Mouse (Mus musculus): ENCODE data around the gene Myo1h.
A peak's percentile ranks its signal among the peaks of the same experiment; 100 is the strongest.

The Myo1h gene

DNA sequence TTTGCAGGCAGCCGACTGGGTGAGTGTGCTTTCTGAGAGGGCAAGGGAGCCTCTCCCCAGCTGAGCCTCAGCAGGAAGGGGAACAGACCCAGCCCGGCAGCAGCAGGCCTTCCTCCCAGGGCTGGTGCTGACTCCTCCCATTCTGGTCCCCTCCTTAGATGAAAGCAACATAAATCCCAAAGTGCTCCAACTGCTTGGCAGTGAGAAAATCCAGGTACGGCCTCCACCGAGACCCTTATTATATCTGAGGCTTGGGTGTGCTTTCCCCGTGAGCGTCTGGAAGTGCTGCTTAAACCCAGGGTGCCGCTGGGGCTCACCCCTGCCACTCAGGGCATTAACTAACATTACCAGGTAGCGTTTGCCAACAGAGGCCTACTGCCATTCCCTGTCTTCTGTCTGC, 70.6 kb downstream of the Myo1h start:
- DNase-seq (ENCODE audit: low spot score) = no peak

DNA sequence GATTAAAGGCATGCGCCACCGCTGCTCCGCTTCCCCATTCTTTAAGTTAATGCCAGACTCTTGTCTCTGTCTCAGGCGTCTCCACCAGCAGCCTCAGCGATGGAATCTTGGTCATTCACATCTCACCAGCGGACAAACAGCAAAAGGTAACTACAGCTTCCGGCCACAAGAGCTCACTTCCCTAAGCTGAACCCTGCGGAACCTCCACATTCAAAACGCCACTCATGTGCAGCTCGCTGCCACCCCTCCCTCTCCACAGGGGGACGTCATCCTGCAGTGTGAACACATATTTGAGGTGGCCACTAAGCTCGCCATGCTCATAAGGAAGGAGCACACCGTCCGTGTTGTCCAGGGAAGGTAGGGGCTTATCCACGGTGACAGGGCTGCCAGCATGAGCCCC, 72.0 kb downstream of the Myo1h start:
- no peak for DNase-seq (ENCODE audit: low spot score)

DNA sequence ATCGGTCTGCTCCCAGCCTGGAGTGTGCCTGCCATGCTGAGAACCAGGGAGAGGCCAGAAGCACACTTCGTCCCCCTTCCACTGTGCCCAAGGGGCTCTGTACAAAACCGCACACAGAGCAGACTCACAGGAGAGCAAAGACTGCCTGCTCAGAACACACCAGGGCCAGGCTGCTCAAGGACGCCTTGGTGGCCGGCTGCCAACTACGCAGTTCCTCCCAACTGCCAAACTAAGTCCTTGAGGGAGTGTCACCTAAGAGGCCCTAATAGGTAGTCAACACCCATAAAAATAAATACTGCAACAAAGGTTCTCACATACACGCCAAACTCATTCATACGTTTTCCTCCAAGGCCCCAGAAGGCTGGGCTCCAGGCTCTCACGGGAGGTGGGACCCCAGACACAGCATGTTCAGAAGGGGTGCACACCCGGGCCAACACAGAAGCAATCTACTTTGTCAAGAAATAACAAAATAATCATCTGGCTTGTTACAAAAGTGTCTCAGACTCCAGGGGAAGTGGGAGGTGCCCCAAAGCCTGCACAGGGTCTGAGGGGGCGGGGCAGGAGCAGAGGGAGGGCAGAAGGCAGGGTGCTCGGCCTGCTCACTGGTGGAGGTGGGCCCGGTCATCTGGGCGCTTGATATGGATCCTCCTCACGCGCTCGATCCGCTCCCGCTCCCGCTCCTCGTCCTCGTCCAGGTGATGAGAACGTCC, 76.2 kb downstream of the Myo1h start:
- DNase-seq (ENCODE audit: low spot score) = no peak

DNA sequence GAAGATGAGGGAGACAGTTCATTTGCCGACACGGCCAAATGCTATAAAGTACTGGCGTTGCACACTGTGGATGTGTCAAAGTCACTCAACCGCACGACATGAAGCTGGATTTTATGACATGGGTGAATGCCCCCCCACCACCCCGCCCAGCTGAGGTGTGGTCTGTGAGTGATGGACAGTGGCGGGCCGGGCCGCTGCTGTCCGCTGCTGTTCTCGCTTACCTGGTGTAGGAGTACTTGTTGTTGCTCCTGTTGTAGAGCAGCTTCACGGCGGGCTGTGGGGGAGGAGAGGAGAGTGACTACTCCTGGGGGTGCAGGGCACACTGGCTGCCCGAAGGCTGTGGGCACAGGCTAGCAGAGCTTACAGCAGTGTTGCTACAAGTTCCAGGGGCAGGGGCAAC, 79.2 kb downstream of the Myo1h start:
- no peak for DNase-seq (ENCODE audit: low spot score)

DNA sequence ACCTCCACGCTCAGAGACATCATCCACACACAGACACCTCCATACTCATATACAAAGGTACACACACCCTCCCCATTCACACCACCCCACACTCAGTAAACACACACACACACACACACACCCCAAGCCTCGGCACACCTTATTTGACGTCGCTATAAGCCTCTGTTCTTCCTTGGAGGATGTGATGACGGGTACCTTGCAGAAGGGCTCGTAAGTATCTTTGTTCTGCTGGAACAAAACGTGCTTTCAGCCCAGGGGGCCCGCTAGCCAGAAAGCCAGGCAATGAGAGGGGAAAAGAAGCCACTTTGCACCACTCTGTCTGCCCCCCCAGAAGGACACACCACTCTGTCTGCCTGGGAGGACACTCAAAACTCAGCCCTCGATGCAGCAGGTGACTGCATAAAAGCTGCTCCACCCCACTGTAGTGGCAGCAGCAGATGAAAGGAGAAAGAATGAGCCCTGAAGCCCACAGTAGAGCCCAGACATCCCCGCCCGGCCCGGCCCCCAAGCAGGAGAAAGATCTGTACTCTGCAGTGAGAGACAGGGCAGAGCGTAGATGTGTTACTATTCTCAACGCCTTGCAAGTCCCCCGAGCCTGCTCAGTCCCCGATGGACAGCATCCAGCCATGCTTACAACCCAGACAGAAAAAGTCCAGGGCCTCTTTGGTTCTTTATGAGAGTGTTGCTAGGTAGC, 80.0 kb downstream of the Myo1h start:
- DNase-seq (ENCODE audit: low spot score) = no peak

DNA sequence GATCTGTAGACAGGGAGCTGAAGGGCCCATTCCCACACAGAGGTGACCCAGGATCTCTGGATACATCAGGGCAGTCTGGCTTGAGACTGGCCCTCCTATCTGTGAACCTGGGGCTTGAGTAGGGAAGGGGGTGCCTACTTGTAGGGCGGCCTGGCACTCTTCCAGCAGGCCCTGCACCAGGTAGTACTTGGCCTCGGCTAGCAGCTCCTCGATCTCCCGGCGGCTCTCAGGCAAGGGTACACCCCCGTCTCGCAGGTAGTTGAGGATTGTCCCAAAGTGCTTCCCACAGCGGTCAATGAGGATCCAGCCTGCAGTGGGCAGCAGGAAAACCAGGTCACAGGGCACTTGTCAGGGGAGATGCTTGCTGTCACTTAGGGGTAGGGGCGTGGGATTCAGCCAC, 81.0 kb downstream of the Myo1h start:
- no peak for DNase-seq (ENCODE audit: low spot score)

DNA sequence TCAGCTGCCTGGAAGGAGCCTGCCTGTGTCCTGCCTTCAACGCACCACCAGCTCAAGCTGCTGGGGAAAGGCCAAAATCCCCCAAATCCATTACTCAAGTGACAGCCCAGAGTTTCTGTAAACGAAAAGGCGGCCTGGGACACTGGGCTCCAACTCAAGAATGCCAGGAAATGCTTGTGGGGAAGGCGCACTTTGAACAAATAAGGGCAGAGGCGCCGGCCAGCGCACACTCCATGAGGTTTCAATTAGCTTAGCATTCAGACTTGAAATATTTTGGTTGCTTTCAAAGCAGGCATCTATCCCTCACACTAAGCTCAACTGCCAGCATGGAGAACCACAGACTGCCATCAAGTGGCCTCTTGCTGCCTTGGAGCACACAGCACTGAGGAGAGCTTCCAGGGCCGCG, 81.4 kb downstream of the Myo1h start:
- DNase-seq (ENCODE audit: low spot score) = no peak

DNA sequence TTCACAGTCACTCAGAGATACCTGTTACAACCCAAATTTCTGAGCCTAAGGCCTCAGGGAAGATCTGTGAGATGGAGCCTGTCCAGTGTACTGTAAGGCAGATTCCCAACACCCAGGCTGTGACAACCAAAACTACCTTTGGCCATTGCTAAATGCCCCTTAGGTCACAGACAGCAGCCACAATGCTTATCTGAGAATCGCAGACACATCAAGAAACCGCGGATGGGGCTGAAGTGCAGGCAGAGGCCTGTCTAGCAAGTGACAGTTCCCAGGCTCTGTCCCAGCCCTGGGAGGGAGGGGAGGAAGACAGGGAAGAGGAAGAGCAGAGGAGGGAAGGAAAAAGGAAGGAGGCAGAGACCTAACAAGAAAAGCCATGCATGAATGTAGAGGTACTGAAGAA, 82.4 kb downstream of the Myo1h start:
- no peak for DNase-seq (ENCODE audit: low spot score)

DNA sequence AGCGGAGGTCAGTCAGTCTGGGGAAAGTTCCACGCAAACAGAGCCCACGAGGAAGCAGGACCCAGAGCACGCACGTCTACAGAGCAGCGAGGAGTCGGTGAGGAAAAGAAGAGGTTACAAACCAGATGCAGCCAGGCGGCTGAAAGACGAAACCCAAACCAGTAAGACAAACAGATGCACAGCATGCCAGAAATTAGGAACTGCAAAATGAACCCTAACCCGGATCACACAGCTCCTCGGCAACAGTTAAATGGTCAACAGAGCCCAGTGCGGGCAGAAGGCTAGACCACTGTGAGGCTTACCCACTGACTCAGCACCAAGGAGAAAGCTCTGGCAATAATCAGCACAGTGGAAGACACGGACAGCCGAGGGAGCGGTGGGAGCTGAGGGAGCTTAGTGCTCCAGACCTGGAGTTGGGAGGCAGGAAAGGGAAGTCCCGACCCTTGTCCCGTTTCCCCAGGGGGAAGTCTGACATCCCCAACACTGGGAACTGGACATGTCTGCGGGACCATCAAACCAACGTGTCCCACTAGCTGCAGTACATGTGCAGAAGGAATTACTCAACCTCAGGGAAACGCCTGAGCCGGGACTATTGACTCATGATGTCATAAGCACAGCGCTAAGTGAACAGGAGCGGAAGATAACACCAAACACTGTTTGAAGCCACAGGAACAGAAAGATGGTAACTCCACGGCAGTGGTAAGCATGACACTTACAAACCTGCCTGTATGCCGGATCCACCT, 82.9 kb downstream of the Myo1h start:
- no peak for DNase-seq (ENCODE audit: low spot score)

DNA sequence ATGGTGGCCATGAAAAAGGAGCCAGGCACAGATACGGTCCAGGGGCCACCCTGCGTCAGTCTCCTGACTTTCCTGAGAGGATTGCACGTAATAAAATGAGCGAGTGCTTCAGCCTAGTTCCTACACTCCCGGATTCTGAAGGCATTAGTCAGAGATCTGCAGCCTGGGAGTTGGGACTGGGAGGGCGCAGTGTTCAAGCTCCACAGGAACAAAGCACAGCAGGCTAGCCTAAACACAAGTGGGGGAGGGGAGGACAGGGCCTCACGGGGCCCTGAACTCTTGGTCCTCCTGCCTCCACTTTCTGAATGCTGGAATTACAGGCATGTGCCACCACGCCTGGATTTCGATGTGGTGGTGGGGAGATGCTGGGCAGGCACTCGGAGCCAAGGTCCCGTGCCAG, 83.6 kb downstream of the Myo1h start:
- no peak for DNase-seq (ENCODE audit: low spot score)

DNA sequence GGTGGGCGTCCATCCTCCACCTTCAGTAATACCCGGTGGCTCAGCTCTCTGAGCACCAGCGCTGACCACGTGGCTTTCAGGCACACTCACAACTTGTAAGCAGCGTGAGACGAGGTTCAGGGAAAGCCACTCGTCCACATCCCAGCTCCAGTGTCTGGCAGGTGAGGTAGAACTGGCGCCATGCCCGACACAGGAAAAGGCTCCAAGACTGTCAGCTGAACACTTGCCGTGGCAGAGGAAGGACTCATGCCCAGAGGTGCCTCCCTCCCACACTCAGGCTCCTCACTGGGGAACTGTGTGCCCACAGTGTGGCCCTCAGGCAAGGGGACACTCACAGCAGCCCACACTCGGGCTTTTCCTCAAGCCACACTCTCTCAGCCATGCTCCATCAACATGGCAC, 84.2 kb downstream of the Myo1h start:
- no peak for DNase-seq (ENCODE audit: low spot score)

DNA sequence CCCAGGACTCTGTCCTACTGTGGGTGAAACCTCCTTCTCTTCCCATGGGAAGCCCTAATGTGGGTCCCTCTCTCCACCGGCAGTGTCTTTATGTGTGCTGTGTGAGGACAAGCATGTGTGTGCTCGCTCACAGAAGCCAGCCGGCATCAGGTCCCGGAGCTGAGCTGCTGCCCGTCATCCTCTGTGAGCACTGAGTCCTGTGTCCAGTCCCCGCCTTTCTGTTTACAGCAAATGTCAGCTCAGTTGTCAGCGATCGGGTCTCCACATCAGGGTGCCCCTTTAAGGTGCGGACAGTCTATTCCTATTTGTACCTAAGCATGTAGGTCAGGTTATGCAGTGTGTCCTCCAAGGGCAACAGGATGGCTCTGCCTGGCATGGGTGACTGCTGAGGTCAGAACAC, 84.6 kb downstream of the Myo1h start:
- DNase-seq (ENCODE audit: low spot score) = no peak

DNA sequence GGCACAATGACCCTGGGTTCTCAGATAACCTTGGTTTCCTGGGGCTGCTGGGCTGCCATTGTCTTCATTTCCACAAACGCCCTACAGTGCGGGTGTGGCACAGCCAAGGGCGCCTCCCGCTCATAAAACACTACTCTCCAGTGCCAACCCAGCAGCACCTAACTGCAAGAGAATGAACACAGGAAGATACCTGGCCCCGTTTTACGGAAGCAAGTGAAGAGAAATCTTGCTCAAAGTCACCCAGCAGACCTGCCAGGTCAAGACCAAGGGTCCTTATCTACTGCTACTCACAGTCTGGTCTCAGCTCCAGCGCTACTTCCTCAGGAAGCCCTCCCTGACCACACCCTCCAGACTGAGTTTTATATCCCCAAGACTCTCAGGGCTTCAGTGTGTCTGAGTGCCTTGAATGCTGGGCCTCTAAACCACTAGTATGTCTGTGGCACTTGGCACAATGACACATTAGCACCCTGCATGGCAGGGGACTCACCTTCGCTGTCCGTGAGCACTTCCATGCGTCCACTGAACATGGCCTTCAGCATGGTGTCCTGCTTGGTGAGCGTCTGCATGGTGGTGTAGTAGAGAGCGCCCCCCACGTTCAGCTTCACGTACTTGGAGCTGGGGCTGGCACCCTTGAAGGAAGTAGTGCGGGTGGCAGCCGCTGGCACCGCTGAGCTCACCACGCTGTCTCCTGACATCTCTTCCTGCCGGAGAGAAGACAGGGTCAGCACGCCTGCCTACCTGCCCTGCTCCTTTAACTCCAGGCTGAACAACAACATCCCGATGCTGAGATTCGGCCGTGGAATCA, 85.6 kb downstream of the Myo1h start:
- DNase-seq (ENCODE audit: low spot score) = no peak

DNA sequence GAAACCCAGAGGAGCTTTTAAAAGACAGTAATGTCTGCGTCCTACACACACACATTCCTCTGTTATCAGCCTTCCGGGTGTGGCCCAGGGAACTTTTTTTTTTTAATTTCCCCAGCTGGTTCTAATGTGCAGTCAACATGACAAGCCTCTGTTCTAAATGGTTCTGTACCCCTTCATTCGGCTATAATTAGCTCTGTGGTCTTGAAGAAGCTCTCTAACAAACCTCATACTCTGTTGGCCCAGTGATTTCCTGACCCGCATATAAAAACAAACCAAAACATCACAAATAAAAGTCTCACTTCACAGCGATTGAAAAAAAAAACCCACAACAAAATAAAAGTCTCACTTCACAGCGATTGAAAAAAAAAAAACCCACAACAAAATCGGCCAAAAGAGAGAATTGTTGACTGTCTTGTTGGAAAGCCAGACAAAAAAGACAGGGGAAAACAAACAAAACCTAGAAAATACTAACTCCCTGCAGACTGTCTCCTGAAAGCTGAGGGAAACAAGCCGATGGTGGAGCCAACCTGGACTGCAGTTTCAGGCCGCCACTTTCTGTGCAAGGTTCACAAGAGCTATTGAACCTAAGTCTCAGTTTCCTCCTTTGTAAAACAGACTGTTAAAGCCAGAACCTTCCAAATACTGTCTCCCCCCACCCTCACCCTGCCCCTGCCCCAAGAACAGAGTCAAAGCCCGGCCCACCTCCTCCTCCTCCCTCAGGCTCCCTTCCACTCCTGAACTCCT, 89.4 kb downstream of the Myo1h start:
- no peak for DNase-seq (ENCODE audit: low spot score)

DNA sequence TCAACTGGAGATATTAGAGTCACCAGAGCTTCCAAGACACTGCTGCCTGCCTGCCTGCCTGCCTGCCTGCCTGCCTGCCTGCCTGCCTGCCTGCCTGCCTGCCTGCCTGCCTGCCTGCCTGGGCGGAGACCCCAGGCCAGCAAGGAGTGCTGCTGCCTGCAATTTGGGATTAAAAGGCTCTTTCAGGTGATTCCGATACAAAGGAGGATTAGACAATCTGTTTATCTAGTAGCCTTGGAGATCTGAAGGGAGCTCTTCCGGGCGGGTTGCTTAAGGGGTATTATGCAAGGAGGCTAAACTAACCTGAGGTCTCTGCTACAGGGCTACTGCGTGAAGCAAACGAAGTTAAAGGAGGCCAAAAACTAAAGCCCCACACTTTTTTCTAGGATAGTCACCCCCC, 90.0 kb downstream of the Myo1h start:
- DNase-seq (ENCODE audit: low spot score) = no peak

DNA sequence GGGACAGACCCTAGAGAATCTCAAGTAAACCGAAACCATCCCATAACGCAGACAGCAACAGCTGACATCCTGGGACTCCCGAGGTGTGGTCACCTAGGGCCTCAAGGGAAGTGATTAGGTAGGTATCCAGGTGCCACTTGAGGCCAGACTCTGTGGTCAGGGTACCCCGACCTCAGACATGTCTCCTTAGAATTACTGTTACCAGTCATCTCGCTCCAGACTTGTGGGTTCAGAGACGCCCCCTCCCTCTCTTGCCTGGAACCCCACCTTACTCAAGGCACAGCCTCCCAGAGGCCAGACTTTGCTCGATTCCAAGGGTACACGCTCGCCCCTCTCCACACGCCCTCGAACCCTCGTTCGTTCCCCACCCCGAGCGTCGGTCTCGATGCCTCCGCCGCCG, 90.8 kb downstream of the Myo1h start:
- no peak for DNase-seq (ENCODE audit: low spot score)

DNA sequence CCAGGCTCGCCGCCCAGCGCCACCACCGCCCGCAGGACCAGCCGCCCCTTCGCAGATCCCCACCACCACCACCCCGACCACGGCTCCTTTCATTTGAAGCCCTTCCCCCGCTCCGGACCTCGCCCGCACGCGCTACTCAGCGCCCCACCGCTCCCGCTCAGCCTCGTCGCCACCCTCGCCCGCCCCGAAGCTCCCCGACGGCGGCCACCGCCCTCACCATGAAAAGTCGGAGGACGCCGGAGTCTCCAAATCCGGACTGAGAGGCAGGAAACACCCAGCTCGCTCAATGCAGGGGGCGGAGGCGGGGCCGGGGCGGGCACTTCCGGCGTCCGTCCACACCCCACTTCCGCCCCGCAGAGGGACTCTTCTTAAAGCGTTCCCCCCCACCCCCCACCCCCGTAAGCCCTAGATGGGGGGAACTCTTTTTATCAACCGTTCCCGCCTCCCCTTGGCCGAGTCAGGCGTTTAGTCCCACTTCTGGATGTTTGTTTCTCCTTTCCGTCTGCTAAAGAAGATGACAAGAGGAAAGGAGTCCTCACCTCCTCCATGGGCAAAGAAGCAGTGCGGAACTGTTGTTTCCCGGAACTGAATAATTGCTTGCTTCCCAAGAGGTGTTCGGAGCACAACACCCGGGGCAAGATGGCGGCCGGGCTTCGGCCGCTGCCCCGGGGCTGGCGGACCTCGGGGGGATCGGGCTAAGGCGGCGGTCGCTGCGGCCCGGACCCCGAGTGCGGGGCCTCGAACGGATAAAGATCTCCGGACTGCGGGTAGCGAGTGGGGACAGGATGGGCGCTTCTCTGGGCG, 91.4 kb downstream of the Myo1h start, which contains the start of the genes Kctd10 and Ube3b:
Gene Kctd10, minus strand, starts transcription at position 300 of the 804 bp plus-strand sequence.
Gene Ube3b, plus strand, starts transcription at position 399 of the 804 bp plus-strand sequence.
- DNase-seq (ENCODE audit: low spot score) = peak; percentile 84

DNA sequence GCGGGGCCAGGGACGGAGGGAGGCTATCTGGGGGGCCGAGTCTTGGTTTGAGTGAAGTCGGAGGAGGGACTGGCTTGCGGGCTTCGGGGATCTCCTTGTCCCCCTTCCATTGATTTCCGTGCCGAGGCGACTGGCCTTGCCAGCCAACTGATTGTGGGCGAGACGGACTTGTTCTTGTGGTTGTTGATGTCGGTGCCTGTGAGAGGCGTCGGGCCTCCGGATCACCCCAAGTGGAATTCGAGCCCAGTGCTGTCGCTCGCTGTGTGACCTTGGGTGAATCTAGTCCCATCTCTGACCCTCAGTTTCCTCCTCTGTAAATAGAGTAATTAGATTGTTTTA, 92.0 kb downstream of the Myo1h start:
- no peak for DNase-seq (ENCODE audit: low spot score)

DNA sequence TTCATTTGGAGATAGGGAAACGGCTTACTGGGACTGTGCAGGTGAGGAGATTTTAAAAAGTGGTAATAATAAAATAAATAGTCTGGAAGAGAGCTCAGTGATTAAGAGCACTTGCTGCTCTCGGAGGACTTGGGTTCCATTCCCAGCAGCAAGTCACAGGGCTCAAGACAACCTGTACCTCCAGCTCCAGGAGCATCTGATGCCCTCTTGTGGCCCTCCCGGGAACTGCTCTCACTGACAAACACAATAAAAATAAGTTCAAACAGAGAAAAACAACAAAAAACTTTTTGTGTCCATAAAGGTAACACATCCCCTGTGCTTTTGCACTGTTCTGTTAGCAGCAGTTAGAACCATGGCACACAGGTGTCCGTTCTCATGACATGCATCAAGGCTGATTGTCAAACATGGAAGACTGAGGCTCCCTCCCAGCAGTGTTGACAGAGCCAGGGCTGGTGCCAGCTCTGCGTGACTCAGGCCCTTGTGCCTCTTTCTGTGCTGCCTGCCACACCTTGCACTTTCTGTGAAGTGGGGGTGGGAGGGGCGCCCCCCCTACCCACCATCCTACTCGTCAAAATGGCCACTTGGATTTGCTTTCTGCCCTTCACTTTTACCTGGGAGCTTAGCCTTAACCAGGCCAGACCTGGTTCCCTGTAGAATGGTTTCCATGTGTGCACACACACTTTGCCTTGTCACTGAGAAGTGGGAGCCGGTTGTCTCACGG, 94.4 kb downstream of the Myo1h start:
- peak; percentile 18 for DNase-seq (ENCODE audit: low spot score)

DNA sequence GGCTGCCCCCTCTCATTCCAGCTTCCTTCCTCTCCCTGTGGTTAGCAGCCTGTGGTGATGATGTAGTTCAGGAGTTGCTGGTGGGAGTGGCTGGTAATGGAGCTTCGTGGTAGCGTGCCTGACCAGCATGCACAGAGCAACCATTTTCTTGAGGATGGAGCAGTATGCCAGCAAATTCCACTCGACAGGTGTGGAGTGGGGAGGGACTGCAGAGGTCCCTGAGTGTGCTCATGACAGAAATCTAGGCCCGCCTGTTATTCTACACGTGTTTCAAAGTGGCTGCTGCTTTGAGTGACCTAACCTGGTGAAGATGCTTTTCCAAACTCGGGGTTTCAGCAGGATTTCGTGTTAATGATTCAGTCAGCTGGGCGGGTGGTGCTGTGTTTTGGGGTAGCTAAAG, 95.5 kb downstream of the Myo1h start:
- DNase-seq (ENCODE audit: low spot score) = no peak
